Mouse (Mus musculus): ENCODE data around the gene Fgfr2. TPM values are rescaled to one million over a fixed set of nuclear protein-coding genes. Genes with fewer than 3 reads are reported as not detected.

Fgfr2 gene
- polyA plus RNA-seq, 1 experiment from 2014 or later = 110 TPM

DNA sequence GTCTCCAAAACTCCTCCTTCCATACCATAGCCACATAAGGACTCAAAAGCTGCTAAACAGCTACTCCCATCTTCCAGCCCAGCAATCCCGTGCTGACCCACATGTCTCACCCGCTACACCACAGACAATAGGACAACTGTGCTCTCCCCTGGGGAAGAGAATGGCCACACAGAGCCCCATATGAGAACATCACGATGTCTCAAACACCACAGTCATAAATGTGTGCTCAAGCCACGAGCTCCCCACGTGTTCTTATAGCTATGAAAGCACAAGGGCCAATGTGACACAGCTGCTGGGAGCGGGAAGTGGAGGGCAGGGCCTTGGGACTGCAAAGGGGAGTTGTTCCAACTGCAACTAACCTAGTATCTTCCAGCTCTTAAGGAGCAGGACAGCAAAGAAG, 329.7 kb downstream of the Fgfr2 start:
- 59% methylated on average over 6 of the region's 6 CpGs for WGBS
- peak; percentile 65 for DNase-seq (ENCODE audit: low spot score)
- H3K9me3 ChIP-seq (ENCODE audit: low read length) = no peaks in the 10 kb centered on the region
- H3K9ac ChIP-seq (replicated peaks; ENCODE audit: low read depth) = no peak overlapping the region
- no peak overlapping the region for H3K4me2 ChIP-seq (replicated peaks; ENCODE audit: low read depth, low read length)
- H3K36me3 ChIP-seq (ENCODE audit: insufficient read depth, low read length) = no peaks in the 10 kb centered on the region
- no peak overlapping the region for H3K4me3 ChIP-seq (ENCODE audit: low read depth, low read length)
- no peaks in the 10 kb centered on the region for H3K27me3 ChIP-seq (replicated peaks; ENCODE audit: insufficient read depth, low read length)
- ATAC-seq = peak; percentile 71
- no peak for TF ChIP-seq EP300 (IDR thresholded peaks at IDR 0.05)
- H3K4me1 ChIP-seq (ENCODE audit: insufficient read depth, low read depth, low read length) = peaks cover 10% of the 10 kb centered on the region; the same call in 1 of the 2 replicates
- H3K27ac ChIP-seq (ENCODE audit: low read length) = peak overlapping the region; percentile 47; the same call in 1 of the 2 replicates

DNA sequence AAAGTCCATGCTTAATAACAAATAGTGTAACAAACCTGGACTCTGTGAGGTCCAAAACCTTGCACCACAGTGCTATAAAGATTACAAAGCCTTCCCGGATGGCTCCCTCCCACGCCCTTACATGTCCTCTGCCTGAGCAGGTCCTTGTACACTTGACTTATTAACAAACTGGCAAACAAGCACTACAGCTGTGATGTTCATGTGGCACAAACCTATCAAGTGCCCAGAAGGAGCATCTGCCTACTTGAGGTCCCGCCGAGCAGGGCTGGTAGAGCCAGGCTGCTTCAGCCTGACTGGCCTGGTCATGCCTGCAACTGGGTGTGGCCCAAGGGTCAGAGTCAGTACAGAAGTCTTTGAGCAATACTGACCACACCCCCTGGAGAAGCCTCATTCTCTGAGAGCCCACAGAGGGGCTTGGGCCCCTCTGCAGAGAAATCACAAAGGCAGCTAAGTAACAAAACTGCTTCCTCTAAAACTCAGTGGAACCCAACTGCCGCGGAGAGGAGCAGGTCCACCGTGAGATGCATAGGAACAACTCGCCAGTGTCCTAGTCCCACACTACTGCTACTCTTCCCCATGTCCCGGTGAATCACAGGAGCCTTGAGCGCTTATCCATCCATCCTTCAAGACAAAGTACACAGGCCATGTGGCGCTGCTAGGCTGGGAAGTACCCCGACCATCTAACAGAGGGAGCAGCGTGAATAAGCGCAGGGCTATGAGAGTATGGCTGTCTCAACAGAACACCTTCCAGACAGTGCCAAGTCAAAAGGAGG, 332.5 kb downstream of the Fgfr2 start:
- DNase-seq (ENCODE audit: low spot score) = no peak
- WGBS = 75% methylated on average over 14 of the region's 14 CpGs
- H3K4me1 ChIP-seq (ENCODE audit: insufficient read depth, low read depth, low read length) = peaks cover 22% of the 10 kb centered on the region
- H3K4me3 ChIP-seq (ENCODE audit: low read depth, low read length) = no peak overlapping the region
- H3K36me3 ChIP-seq (ENCODE audit: insufficient read depth, low read length) = no peaks in the 10 kb centered on the region
- no peaks in the 10 kb centered on the region for H3K27me3 ChIP-seq (replicated peaks; ENCODE audit: insufficient read depth, low read length)
- ATAC-seq = no peak
- H3K9me3 ChIP-seq (ENCODE audit: low read length) = no peaks in the 10 kb centered on the region
- TF ChIP-seq EP300 (IDR thresholded peaks at IDR 0.05) = no peak
- TF ChIP-seq CTCF (IDR thresholded peaks at IDR 0.05) = no peak
- H3K9ac ChIP-seq (replicated peaks; ENCODE audit: low read depth) = no peak overlapping the region
- H3K27ac ChIP-seq (ENCODE audit: low read length) = no peak overlapping the region
- no peak overlapping the region for H3K4me2 ChIP-seq (replicated peaks; ENCODE audit: low read depth, low read length)

DNA sequence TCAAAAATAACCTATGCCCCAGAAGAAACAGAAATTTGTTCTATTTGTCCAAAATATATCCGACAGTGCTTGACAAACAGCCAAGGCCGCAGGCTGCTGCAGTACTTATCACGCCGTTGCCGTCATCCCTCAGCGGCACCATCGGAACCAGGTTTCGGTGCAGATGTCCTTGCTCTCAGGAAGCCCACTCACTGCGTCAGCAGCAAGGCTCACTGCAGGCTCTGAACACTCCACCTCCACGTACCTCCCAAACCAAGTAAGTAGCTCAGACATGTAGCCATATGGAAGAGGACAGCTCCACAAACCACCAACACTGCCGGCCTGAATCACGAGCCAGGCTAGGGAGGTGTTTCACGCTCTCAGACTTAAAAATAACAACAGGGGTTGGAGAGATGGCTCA, 334.3 kb downstream of the Fgfr2 start:
- H3K27ac ChIP-seq (ENCODE audit: low read length) = no peak overlapping the region
- no peaks in the 10 kb centered on the region for H3K9me3 ChIP-seq (ENCODE audit: low read length)
- no peak overlapping the region for H3K4me2 ChIP-seq (replicated peaks; ENCODE audit: low read depth, low read length)
- peaks cover 17% of the 10 kb centered on the region for H3K4me1 ChIP-seq (ENCODE audit: insufficient read depth, low read depth, low read length)
- no peak overlapping the region for H3K9ac ChIP-seq (replicated peaks; ENCODE audit: low read depth)
- no peaks in the 10 kb centered on the region for H3K36me3 ChIP-seq (ENCODE audit: insufficient read depth, low read length)
- no peak for DNase-seq (ENCODE audit: low spot score)
- H3K4me3 ChIP-seq (ENCODE audit: low read depth, low read length) = no peak overlapping the region
- TF ChIP-seq EP300 (IDR thresholded peaks at IDR 0.05) (no peak), CTCF (IDR thresholded peaks at IDR 0.05) (no peak)
- no peak for ATAC-seq
- H3K27me3 ChIP-seq (replicated peaks; ENCODE audit: insufficient read depth, low read length) = no peaks in the 10 kb centered on the region
- 84% methylated on average over 13 of the region's 13 CpGs for WGBS

DNA sequence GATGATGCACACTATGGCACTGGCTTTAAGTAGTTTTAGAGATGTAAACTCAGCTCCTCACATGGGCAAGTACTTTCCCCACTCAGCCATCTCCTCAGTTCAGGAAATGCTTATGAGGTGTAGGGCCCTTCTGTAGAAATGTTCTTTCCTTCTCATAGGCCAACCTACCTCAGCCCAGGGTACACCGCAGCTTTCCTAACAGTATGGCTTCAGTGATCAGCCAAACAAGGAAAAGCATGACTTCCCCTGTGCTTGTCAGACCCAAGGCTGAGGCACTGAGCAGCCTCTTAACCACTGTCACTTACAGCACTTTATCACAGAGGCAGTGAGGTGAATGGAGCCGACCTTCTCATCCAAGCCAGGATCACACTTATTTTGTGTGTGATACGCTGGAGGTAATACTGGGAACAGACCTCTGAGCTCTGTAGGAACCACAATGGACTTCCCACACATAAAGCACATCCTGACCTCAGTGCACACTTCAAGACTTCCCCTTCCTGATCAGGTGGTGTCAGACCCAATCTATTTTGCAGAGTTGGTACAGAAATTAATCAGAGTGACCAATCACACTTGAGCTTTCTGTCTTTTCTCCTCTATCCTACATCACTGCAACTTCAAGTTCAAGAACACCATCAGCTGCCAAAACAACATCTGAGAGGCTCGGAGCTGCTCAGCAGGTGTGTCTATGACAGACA, 335.5 kb downstream of the Fgfr2 start:
- Histone ChIP-seq H3K4me2 (replicated peaks; ENCODE audit: low read depth, low read length) (no peak overlapping the region), H3K36me3 (ENCODE audit: insufficient read depth, low read length) (no peaks in the 10 kb centered on the region), H3K4me1 (ENCODE audit: insufficient read depth, low read depth, low read length) (peaks cover 17% of the 10 kb centered on the region), H3K27ac (ENCODE audit: low read length) (peak overlapping the region; percentile 72), H3K4me3 (ENCODE audit: low read depth, low read length) (no peak overlapping the region), H3K9me3 (ENCODE audit: low read length) (no peaks in the 10 kb centered on the region), H3K27me3 (replicated peaks; ENCODE audit: insufficient read depth, low read length) (no peaks in the 10 kb centered on the region), H3K9ac (replicated peaks; ENCODE audit: low read depth) (no peak overlapping the region)
- ATAC-seq (peak; percentile 45), DNase-seq (ENCODE audit: low spot score) (no peak)
- WGBS = 67% methylated on average over 4 of the region's 4 CpGs
- TF ChIP-seq EP300 (IDR thresholded peaks at IDR 0.05) (no peak), CTCF (IDR thresholded peaks at IDR 0.05) (no peak)

DNA sequence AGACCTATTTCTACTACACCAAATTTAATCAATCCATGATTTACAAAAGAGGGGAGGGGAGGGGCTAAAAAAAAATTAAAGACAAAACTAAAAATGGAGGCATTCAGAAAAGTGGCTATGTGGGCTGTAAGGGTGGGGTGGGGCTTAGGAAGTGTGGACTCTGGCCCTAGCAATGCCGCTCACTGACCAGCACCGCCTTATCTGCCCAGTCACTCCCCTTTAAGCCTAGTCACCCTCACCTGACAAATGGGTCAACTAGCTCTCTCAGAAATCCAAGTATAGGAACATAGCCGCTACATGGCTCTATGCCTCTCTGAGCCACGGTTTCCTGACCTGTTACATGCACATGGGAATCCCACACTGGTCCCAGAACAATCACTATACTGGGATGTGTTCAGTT, 336.1 kb downstream of the Fgfr2 start:
- TF ChIP-seq CTCF (IDR thresholded peaks at IDR 0.05) (no peak), EP300 (IDR thresholded peaks at IDR 0.05) (no peak)
- H3K9ac ChIP-seq (replicated peaks; ENCODE audit: low read depth) = no peak overlapping the region
- no peak overlapping the region for H3K4me3 ChIP-seq (ENCODE audit: low read depth, low read length)
- DNase-seq (ENCODE audit: low spot score) = no peak
- 0 out of 2 replicates have a peak, but pooled peaks have one; percentile 5 for ATAC-seq
- no peak overlapping the region for H3K4me2 ChIP-seq (replicated peaks; ENCODE audit: low read depth, low read length)
- H3K27ac ChIP-seq (ENCODE audit: low read length) = peak overlapping the region; percentile 72
- WGBS = 64% methylated on average over 4 of the region's 4 CpGs
- H3K36me3 ChIP-seq (ENCODE audit: insufficient read depth, low read length) = no peaks in the 10 kb centered on the region
- H3K4me1 ChIP-seq (ENCODE audit: insufficient read depth, low read depth, low read length) = peaks cover 17% of the 10 kb centered on the region
- no peaks in the 10 kb centered on the region for H3K9me3 ChIP-seq (ENCODE audit: low read length)
- H3K27me3 ChIP-seq (replicated peaks; ENCODE audit: insufficient read depth, low read length) = no peaks in the 10 kb centered on the region

- peak overlapping the region; percentile 72; the same call in 1 of the 2 replicates for H3K27ac ChIP-seq (ENCODE audit: low read length)
- H3K9ac ChIP-seq (replicated peaks; ENCODE audit: low read depth) = no peak overlapping the region
- TF ChIP-seq EP300 (IDR thresholded peaks at IDR 0.05) (no peak), CTCF (IDR thresholded peaks at IDR 0.05) (no peak)
- 20% methylated on average over 4 of the region's 4 CpGs for WGBS
- no peak overlapping the region for H3K4me3 ChIP-seq (ENCODE audit: low read depth, low read length)
- ATAC-seq (peak; percentile 37), DNase-seq (ENCODE audit: low spot score) (no peak)
- peaks cover 17% of the 10 kb centered on the region for H3K4me1 ChIP-seq (ENCODE audit: insufficient read depth, low read depth, low read length)
- no peak overlapping the region for H3K4me2 ChIP-seq (replicated peaks; ENCODE audit: low read depth, low read length)
- H3K9me3 ChIP-seq (ENCODE audit: low read length) = no peaks in the 10 kb centered on the region
- no peaks in the 10 kb centered on the region for H3K36me3 ChIP-seq (ENCODE audit: insufficient read depth, low read length)
- no peaks in the 10 kb centered on the region for H3K27me3 ChIP-seq (replicated peaks; ENCODE audit: insufficient read depth, low read length)
These were observed 336.6 kb downstream of the Fgfr2 start for GRCm38 (mm10) chr7:132786522-132786921.
